Mouse (Mus musculus): ENCODE measurements at regions not wholly inside any gene's neighbourhood (a gene's known extent, or its start where the extent isn't known, plus 50 kb on each side); places are given as distances from the start of the nearest gene placed in this dataset.

- intact Hi-C loops (cut with DNase I) = no loop called here
Measured at GRCm38 (mm10) chr1:73242290-73242689, 226.6 kb upstream of the Tnp1 start.

- intact Hi-C loops (cut with DNase I) = no loop called here
Measured at GRCm38 (mm10) chr1:73236867-73237266, 221.2 kb upstream of the Tnp1 start.

- intact Hi-C loops (cut with DNase I) = no loop called here
Measured at GRCm38 (mm10) chr1:73233636-73234035, 217.9 kb upstream of the Tnp1 start.

- intact Hi-C loops (cut with DNase I) = no loop called here
Measured at GRCm38 (mm10) chr1:73233041-73233440, 217.3 kb upstream of the Tnp1 start.

- intact Hi-C loops (cut with DNase I) = no loop called here
Measured at GRCm38 (mm10) chr1:73230611-73231010, 214.9 kb upstream of the Tnp1 start.

- intact Hi-C loops (cut with DNase I) = no loop called here
Measured at GRCm38 (mm10) chr1:73227246-73227645, 211.5 kb upstream of the Tnp1 start.

- intact Hi-C loops (cut with DNase I) = no loop called here
Measured at GRCm38 (mm10) chr1:73221863-73222262, 206.2 kb upstream of the Tnp1 start.

GRCm38 (mm10) chr1:73214305-73214946 is 198.7 kb upstream of the Tnp1 start:
- intact Hi-C loops (cut with DNase I) = no loop called here

- intact Hi-C loops (cut with DNase I) = no loop called here
Measured at GRCm38 (mm10) chr1:73207421-73207820, 191.7 kb upstream of the Tnp1 start.

GRCm38 (mm10) chr1:73205788-73206187 is 190.1 kb upstream of the Tnp1 start:
- intact Hi-C loops (cut with DNase I) = no loop called here

- intact Hi-C loops (cut with DNase I) = no loop called here
Measured at GRCm38 (mm10) chr1:73200112-73200511, 184.4 kb upstream of the Tnp1 start.

GRCm38 (mm10) chr1:73190832-73191231 is 175.1 kb upstream of the Tnp1 start:
- intact Hi-C loops (cut with DNase I) = no loop called here

- intact Hi-C loops (cut with DNase I) = no loop called here
Measured at GRCm38 (mm10) chr1:73188796-73189195, 173.1 kb upstream of the Tnp1 start.

- intact Hi-C loops (cut with DNase I) = no loop called here
Measured at GRCm38 (mm10) chr1:73184477-73184876, 168.8 kb upstream of the Tnp1 start.

- intact Hi-C loops (cut with DNase I) = no loop called here
Measured at GRCm38 (mm10) chr1:73178810-73179209, 163.1 kb upstream of the Tnp1 start.

- intact Hi-C loops (cut with DNase I) = no loop called here
Measured at GRCm38 (mm10) chr1:73177076-73177475, 161.4 kb upstream of the Tnp1 start.

GRCm38 (mm10) chr1:73170668-73171008 is 154.9 kb upstream of the Tnp1 start:
- intact Hi-C loops (cut with DNase I) = no loop called here

- intact Hi-C loops (cut with DNase I) = no loop called here
Measured at GRCm38 (mm10) chr1:73169929-73170667, 154.4 kb upstream of the Tnp1 start.

GRCm38 (mm10) chr1:73169077-73169869 is 153.6 kb upstream of the Tnp1 start:
- intact Hi-C loops (cut with DNase I) = no loop called here

- intact Hi-C loops (cut with DNase I) = no loop called here
Measured at GRCm38 (mm10) chr1:73160199-73160598, 144.5 kb upstream of the Tnp1 start.

GRCm38 (mm10) chr1:73159405-73159976 is 143.8 kb upstream of the Tnp1 start:
- intact Hi-C loops (cut with DNase I) = no loop called here

Data from adrenal gland (tissue).